Mouse (Mus musculus) ES-E14 (cell line): ENCODE results near the gene Chst11. TPM values are rescaled to one million over a fixed set of nuclear protein-coding genes. Genes with fewer than 3 reads are reported as not detected.

Experiments used
- DNase-seq: peaks from one replicate; pipeline ENCODE4 v3.0.0-alpha.2; 2013; ENCODE audit warnings: low read depth, low spot score
- H3K27ac ChIP-seq: 2 replicates; pipeline ENCODE4 v1.5.1; 2012; ENCODE audit warnings: low read depth, mild to moderate bottlenecking, low read length, moderate library complexity, mixed read lengths; ENCODE audit not compliant: poor library complexity, insufficient read depth, severe bottlenecking
- H3K36me3 ChIP-seq: 2 replicates; pipeline ENCODE4 v1.6.1; 2012; ENCODE audit warnings: mild to moderate bottlenecking, low read length, moderate library complexity, mixed read lengths; ENCODE audit not compliant: control insufficient read depth, poor library complexity, insufficient read depth, severe bottlenecking
- H3K4me1 ChIP-seq, 2 experiments: fragments of 150-350 bp in 1 of 2; sonication (generic) in 1 of 2; 2 replicates each; pipeline ENCODE4 v1.6.1; 2012; ENCODE audit warnings: low read length in 2 of 2, mild to moderate bottlenecking in 1 of 2, mixed read lengths in 1 of 2; ENCODE audit not compliant: control insufficient read depth in 2 of 2, insufficient read depth in 2 of 2, poor library complexity in 1 of 2
- H3K4me3 ChIP-seq, 2 experiments: fragments of 150-350 bp in 1 of 2; sonication (generic) in 1 of 2; 2 replicates each; pipeline ENCODE4 v1.5.1; 2012; ENCODE audit warnings: low read length in 2 of 2, low read depth in 1 of 2, mild to moderate bottlenecking in 1 of 2, mixed read lengths in 1 of 2; ENCODE audit not compliant: insufficient read depth in 1 of 2, poor library complexity in 1 of 2, severe bottlenecking in 1 of 2
- H3K9ac ChIP-seq: 2 replicates; pipeline ENCODE4 v1.6.1; 2012; ENCODE audit warnings: low read depth, mild to moderate bottlenecking, low read length, mixed read lengths; ENCODE audit not compliant: poor library complexity, insufficient read depth, severe bottlenecking
- H3K9me3 ChIP-seq: fragments of 150-350 bp; sonication (generic); 2 replicates; pipeline ENCODE4 v1.6.1; 2012; ENCODE audit warnings: low read depth, mild to moderate bottlenecking, low read length; ENCODE audit not compliant: control insufficient read depth, insufficient read depth
- CHD2 ChIP-seq: IDR thresholded peaks from 2 replicates; pipeline ENCODE4 v1.6.1; 2014; ENCODE audit warnings: mild to moderate bottlenecking, low read depth, low read length, inconsistent platforms
- HCFC1 ChIP-seq: IDR thresholded peaks from 2 replicates; pipeline ENCODE4 v1.6.1; 2012; ENCODE audit warnings: low read length, inconsistent platforms, borderline replicate concordance; ENCODE audit not compliant: insufficient read depth
- MAFK ChIP-seq: IDR thresholded peaks from 2 replicates; pipeline ENCODE4 v1.6.1; 2014; ENCODE audit warnings: mild to moderate bottlenecking, low read depth, low read length, inconsistent platforms; ENCODE audit not compliant: insufficient read depth
- ZC3H11A ChIP-seq: IDR thresholded peaks from 2 replicates; pipeline ENCODE4 v1.6.1; 2012; ENCODE audit warnings: low read depth, mild to moderate bottlenecking, inconsistent platforms, low read length, borderline replicate concordance
- ZNF384 ChIP-seq: IDR thresholded peaks from 2 replicates; pipeline ENCODE4 v1.6.1; 2012; ENCODE audit warnings: low read depth, low read length, inconsistent platforms
- in situ Hi-C, 2 experiments: fragments of 600-800 bp; cut with MboI; formaldehyde crosslinking; loops; one replicate each; pipeline ENCODE4 v1.15.1; 2025; ENCODE audit warnings: low sequenced_read_pairs in 2 of 2, inconsistent platforms in 1 of 2; ENCODE audit not compliant: unreplicated experiment in 2 of 2
- total RNA-seq: library from RNA; depleted of rRNA; stranded (reverse); fragments of 300-350 nt; gene quantifications from 2 replicates; pipeline ENCODE4 v1.2.3, GENCODE M21; 2012

Chst11 gene
- total RNA-seq, 1 experiment: 8.6 TPM

- H3K9me3 ChIP-seq: no peaks in the 10 kb centered on the region
- H3K4me3 ChIP-seq: no peak overlapping the region
- in situ Hi-C loops: no loop called here
- H3K9ac ChIP-seq: no peak overlapping the region
- no peak for DNase-seq
- no peaks in the 10 kb centered on the region for H3K36me3 ChIP-seq
- TF ChIP-seq CHD2 (no peak), HCFC1 (no peak), MAFK (no peak), ZC3H11A (no peak), ZNF384 (no peak)
- no peaks in the 10 kb centered on the region for H3K4me1 ChIP-seq
- no peak overlapping the region for H3K27ac ChIP-seq
These were observed 184.3 kb downstream of the Chst11 start for GRCm38 (mm10) chr10:83169554-83169953.

DNA sequence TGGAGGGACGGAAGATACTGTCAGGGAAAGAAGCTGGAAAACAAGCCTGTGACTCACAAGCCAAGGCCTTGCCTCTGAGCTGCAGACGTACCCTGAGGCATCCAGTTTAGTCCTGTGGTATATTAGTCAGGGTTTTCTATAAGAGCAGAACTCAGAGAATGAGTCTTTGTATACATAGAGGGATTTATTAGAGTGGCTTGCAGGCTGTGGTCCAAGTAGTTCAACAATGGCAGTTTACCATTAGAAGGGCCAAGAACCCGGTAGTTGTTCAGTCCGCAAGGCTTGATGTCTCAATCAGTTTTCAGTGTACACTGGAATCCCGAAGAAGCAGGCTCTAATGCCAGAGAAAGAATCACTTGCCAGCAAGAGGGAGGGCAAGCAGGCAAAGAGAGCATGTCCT, 192.9 kb downstream of the Chst11 start:
- in situ Hi-C loops: loop anchor here in 1 of 2 experiments (25.0 kb wide), 1 partner anchor 266 kb away; no protein-coding TSS in a partner anchor
- H3K36me3 ChIP-seq: no peaks in the 10 kb centered on the region
- TF ChIP-seq ZC3H11A (no peak), ZNF384 (no peak), CHD2 (no peak), HCFC1 (no peak), MAFK (no peak)
- no peaks in the 10 kb centered on the region for H3K9me3 ChIP-seq
- no peak overlapping the region for H3K27ac ChIP-seq
- no peak for DNase-seq
- no peak overlapping the region for H3K9ac ChIP-seq
- no peak overlapping the region for H3K4me3 ChIP-seq
- no peaks in the 10 kb centered on the region for H3K4me1 ChIP-seq

- in situ Hi-C loops: loop anchor here in 1 of 2 experiments (25.0 kb wide), 1 partner anchor 266 kb away; no protein-coding TSS in a partner anchor
- H3K9ac ChIP-seq: no peak overlapping the region
- TF ChIP-seq CHD2 (no peak), HCFC1 (no peak), MAFK (no peak), ZC3H11A (no peak), ZNF384 (no peak)
- no peak overlapping the region for H3K4me3 ChIP-seq
- H3K4me1 ChIP-seq: no peaks in the 10 kb centered on the region
- no peak for DNase-seq
- H3K36me3 ChIP-seq: no peaks in the 10 kb centered on the region
- no peaks in the 10 kb centered on the region for H3K9me3 ChIP-seq
- H3K27ac ChIP-seq: no peak overlapping the region
These were observed 193.4 kb downstream of the Chst11 start for GRCm38 (mm10) chr10:83178661-83179060.

GRCm38 (mm10) chr10:83181831-83182572, 196.7 kb downstream of the Chst11 start:
- TF ChIP-seq MAFK: no peak
- TF ChIP-seq ZNF384: no peak
- no peak for TF ChIP-seq HCFC1
- TF ChIP-seq ZC3H11A: no peak
- TF ChIP-seq CHD2: no peak

More at GRCm38 (mm10) chr10:83181831-83182572, 196.7 kb downstream of the Chst11 start:
- Histone ChIP-seq H3K27ac (no peak overlapping the region), H3K9ac (no peak overlapping the region), H3K4me3 (no peak overlapping the region), H3K4me1 (no peaks in the 10 kb centered on the region), H3K36me3 (no peaks in the 10 kb centered on the region), H3K9me3 (no peaks in the 10 kb centered on the region)
- in situ Hi-C loops: loop anchor here in 1 of 2 experiments (25.0 kb wide), 1 partner anchor 270 kb away; no protein-coding TSS in a partner anchor
- peak; percentile 7 for DNase-seq
